Mouse (Mus musculus) midbrain, embryonic 14.5 days (tissue): Measurements from ENCODE around the gene Anks1. TPM values are rescaled to one million over a fixed set of nuclear protein-coding genes. Genes with fewer than 3 reads are reported as not detected.

Experiments
- ATAC-seq: fragments of 200-750 bp; cut with Nextera tagmentation; 2 replicates; pipeline ENCODE4 v1.8.0; 2017; ENCODE audit warnings: moderate number of reproducible peaks, moderate library complexity; ENCODE audit not compliant: low FRiP score, low TSS enrichment
- DNase-seq: peaks from one replicate; pipeline ENCODE4 v3.0.0-alpha.2; 2015
- H3K27ac ChIP-seq: fragments of 300-500 bp; sonication (generic); replicated peaks from 2 replicates; pipeline ENCODE4 v1.5.1; 2014; ENCODE audit warnings: mild to moderate bottlenecking, low read depth, low read length, moderate library complexity
- H3K27me3 ChIP-seq: fragments of 300-500 bp; sonication (generic); 2 replicates; pipeline ENCODE4 v1.6.1; 2014; ENCODE audit warnings: low read length, control low read depth, mixed read lengths; ENCODE audit not compliant: control insufficient read depth, insufficient read depth
- H3K36me3 ChIP-seq: fragments of 300-500 bp; sonication (generic); 2 replicates; pipeline ENCODE4 v1.6.1; 2014; ENCODE audit warnings: low read length, control low read depth; ENCODE audit not compliant: control insufficient read depth, insufficient read depth
- H3K4me1 ChIP-seq: fragments of 300-500 bp; sonication (generic); 2 replicates; pipeline ENCODE4 v1.6.1; 2014; ENCODE audit warnings: mild to moderate bottlenecking, antibody characterized with exemption, low read length, control low read depth; ENCODE audit not compliant: control insufficient read depth, insufficient read depth
- H3K4me2 ChIP-seq: fragments of 300-500 bp; sonication (generic); 2 replicates; pipeline ENCODE4 v1.6.1; 2014; ENCODE audit warnings: mild to moderate bottlenecking, low read length, moderate library complexity
- H3K4me3 ChIP-seq: fragments of 300-500 bp; sonication (generic); replicated peaks from 2 replicates; pipeline ENCODE4 v1.5.1; 2014; ENCODE audit warnings: low read depth, low read length
- H3K9ac ChIP-seq: fragments of 300-500 bp; sonication (generic); replicated peaks from 2 replicates; pipeline ENCODE4 v1.6.1; 2014; ENCODE audit warnings: mild to moderate bottlenecking, low read length, moderate library complexity
- H3K9me3 ChIP-seq: fragments of 300-500 bp; sonication (generic); 2 replicates; pipeline ENCODE4 v1.6.1; 2016; ENCODE audit warnings: low read length, control low read depth, mixed read lengths; ENCODE audit not compliant: control insufficient read depth
- WGBS: fragments of 180-500 bp; shearing (Covaris S2); extraction: QIAGEN DNeasy Blood & Tissue Kit; methylation state at CpG from one replicate; pipeline ENCODE4 v1.1.7; 2014; 5-methylcytosine and 5-hydroxymethylcytosine counted together
- polyA plus RNA-seq: library from polyadenylated mRNA; unstranded; fragments of >200 nt; fragmentation: Nextera tagmentation; extraction: Ambion mirVana; gene quantifications from 2 replicates; pipeline ENCODE4 v1.2.1, GENCODE M21; 2014

Gene Anks1
- polyA plus RNA-seq, 1 experiment from 2014 or later: 69.2 TPM

DNA sequence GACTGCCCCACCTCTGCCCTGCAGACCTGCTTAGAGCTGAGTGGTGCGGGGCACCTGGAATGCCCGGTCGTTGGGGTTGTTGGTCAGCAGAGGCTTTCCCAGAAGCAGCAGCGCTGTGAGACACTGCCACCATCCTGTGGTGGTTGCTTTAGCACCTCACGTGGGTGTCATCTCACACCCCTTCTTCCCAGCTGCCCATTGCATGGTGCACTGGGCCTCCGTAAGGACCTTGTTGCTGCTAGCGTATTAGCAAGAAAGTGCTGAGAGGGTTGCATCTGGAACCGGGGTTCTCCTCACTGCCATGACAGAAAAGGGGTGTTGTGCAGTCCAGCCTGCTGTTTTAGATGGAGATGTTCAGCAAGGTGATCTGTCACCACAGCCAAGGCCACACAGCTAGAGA, 97.1 kb downstream of the Anks1 start:
- Histone ChIP-seq H3K4me2 (no peak overlapping the region), H3K4me1 (peaks cover 10% of the 10 kb centered on the region), H3K4me3 (no peak overlapping the region), H3K27me3 (no peaks in the 10 kb centered on the region), H3K27ac (no peak overlapping the region), H3K9me3 (no peaks in the 10 kb centered on the region), H3K36me3 (peaks cover 21% of the 10 kb centered on the region), H3K9ac (no peak overlapping the region)
- ATAC-seq (no peak), DNase-seq (no peak)
- 93% methylated on average over 8 of the region's 8 CpGs for WGBS

- Histone ChIP-seq H3K27ac (no peak overlapping the region), H3K4me2 (no peak overlapping the region), H3K4me1 (peaks cover 10% of the 10 kb centered on the region), H3K36me3 (peaks cover 22% of the 10 kb centered on the region), H3K4me3 (no peak overlapping the region), H3K27me3 (no peaks in the 10 kb centered on the region), H3K9ac (0 out of 2 replicates have a peak overlapping the region, but pooled peaks have one; percentile 16), H3K9me3 (no peaks in the 10 kb centered on the region)
- WGBS: 58% methylated on average over 5 of the region's 5 CpGs
- ATAC-seq (no peak), DNase-seq (no peak)
Measured at GRCm38 (mm10) chr17:28006611-28007010, 97.5 kb downstream of the Anks1 start.

- 26% methylated on average over 29 of the region's 29 CpGs for WGBS
- peaks cover 10% of the 10 kb centered on the region for H3K4me1 ChIP-seq
Measured at GRCm38 (mm10) chr17:28007179-28007811, 98.2 kb downstream of the Anks1 start.

DNA sequence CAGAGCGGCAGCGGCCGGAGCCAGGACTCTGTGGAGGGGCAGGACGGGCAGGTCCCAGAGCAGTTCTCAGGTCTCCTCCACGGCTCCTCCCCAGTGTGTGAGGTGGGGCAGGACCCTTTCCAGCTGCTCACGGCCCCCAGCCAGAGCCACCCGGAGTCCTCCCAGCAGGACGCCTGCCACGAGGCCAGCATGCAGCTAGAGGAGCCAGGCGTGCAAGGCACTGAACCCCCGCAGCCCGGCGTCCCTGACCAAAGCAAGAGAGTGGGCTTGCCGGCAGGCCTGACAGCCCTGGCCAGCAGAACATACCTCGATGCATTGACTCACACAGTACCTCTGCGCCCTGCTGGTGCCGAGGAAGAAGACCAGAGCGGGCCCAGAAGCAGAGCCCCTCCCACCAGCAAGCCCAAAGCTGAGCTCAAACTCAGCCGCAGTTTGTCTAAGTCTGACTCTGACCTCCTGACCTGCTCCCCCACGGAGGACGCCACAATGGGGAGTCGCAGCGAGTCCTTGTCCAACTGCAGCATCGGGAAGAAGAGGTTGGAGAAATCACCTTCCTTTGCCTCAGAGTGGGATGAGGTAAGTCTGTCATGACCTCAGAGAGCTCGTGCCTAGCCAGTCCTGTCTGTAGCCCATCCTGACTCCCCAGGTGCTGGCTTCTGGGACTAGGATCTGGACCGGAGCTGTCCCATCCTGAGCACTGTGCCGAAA, 98.9 kb downstream of the Anks1 start:
- Histone ChIP-seq H3K4me3 (no peak overlapping the region), H3K4me1 (peaks cover 15% of the 10 kb centered on the region), H3K36me3 (peaks cover 21% of the 10 kb centered on the region), H3K9ac (0 out of 2 replicates have a peak overlapping the region, but pooled peaks have one; percentile 3), H3K9me3 (no peaks in the 10 kb centered on the region), H3K27ac (peak overlapping the region; percentile 34; the same call in 1 of the 2 replicates), H3K4me2 (peak overlapping the region; percentile 23), H3K27me3 (no peaks in the 10 kb centered on the region)
- no peak for DNase-seq
- no peak for ATAC-seq
- 30% methylated on average over 27 of the region's 27 CpGs for WGBS

More at GRCm38 (mm10) chr17:28007179-28007811, 98.2 kb downstream of the Anks1 start:
- peaks cover 24% of the 10 kb centered on the region for H3K36me3 ChIP-seq
- H3K9ac ChIP-seq: 0 out of 2 replicates have a peak overlapping the region, but pooled peaks have one; percentile 16
- ATAC-seq (no peak), DNase-seq (peak; percentile 40)
- peak overlapping the region; percentile 23 for H3K4me2 ChIP-seq
- peak overlapping the region; percentile 34; the same call in 1 of the 2 replicates for H3K27ac ChIP-seq
- H3K4me3 ChIP-seq: no peak overlapping the region
- no peaks in the 10 kb centered on the region for H3K27me3 ChIP-seq
- H3K9me3 ChIP-seq: no peaks in the 10 kb centered on the region

- Histone ChIP-seq H3K27ac (no peak overlapping the region), H3K9me3 (no peaks in the 10 kb centered on the region), H3K4me2 (no peak overlapping the region), H3K27me3 (no peaks in the 10 kb centered on the region), H3K9ac (0 out of 2 replicates have a peak overlapping the region, but pooled peaks have one; percentile 31), H3K4me1 (peaks cover 21% of the 10 kb centered on the region), H3K4me3 (no peak overlapping the region), H3K36me3 (peaks cover 21% of the 10 kb centered on the region)
- no peak for ATAC-seq
- 77% methylated on average over 8 of the region's 8 CpGs for WGBS
- DNase-seq: no peak
Measured at GRCm38 (mm10) chr17:28008565-28008981, 99.5 kb downstream of the Anks1 start.

DNA sequence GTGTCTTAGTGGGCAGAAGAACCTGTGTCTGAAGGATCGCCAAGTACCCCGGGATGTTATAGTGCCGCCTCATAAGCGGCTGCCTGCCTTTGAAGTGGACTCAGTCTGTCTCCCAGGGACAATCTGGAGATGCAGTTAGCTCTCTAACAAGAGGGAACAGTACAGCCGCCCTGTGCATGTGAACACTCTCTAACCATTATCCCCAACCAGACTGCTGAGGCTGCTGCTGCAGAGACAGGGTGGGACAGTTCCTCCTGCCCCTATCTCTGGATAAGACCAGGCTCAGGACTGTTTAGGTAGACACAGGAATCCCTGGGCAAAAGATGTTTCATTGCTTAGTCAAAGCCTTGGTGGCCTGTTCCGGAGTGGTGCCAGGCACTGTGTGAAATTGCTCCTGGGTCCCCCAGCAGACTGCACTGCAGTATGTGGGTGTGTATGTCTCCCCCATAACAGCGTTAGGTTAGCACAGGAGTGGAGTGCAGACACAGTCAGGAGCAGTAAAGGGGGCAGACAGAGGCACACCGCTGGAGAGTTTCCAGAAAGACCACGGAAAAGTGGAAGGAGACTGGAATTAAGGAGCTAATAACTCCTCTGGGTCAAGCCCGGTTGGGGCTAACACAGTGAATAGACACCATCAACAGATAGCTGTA, 100.1 kb downstream of the Anks1 start:
- DNase-seq (no peak), ATAC-seq (no peak)
- Histone ChIP-seq H3K9ac (no peak overlapping the region), H3K36me3 (peaks cover 21% of the 10 kb centered on the region), H3K4me3 (no peak overlapping the region), H3K27me3 (no peaks in the 10 kb centered on the region), H3K27ac (no peak overlapping the region), H3K9me3 (no peaks in the 10 kb centered on the region), H3K4me2 (no peak overlapping the region), H3K4me1 (peaks cover 25% of the 10 kb centered on the region)
- WGBS: 88% methylated on average over 10 of the region's 10 CpGs

DNA sequence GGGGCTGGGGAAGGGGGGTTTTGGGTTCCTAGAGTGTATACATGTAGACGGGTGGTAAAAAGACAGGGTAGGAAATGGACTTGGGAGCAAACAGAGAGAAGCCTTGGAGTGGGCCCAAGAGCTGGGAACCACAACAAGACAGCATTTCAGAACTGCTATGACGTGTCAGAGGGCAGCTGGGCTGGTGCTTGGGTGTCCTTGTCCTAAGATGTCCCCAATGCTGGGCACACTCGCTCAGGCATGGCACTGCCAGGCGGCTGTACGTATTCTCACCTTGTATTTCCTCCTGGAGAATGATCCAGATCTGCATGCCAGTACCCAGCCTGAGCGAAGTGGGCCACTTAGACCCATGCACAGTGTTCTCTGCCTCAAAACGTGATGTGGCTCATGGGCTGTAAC, 100.6 kb downstream of the Anks1 start:
- Histone ChIP-seq H3K27ac (no peak overlapping the region), H3K9ac (no peak overlapping the region), H3K4me3 (no peak overlapping the region), H3K9me3 (no peaks in the 10 kb centered on the region), H3K36me3 (peaks cover 21% of the 10 kb centered on the region), H3K4me2 (no peak overlapping the region), H3K4me1 (peaks cover 26% of the 10 kb centered on the region), H3K27me3 (no peaks in the 10 kb centered on the region)
- DNase-seq: no peak
- 96% methylated on average over 7 of the region's 7 CpGs for WGBS
- ATAC-seq: no peak

GRCm38 (mm10) chr17:28010925-28011324, 101.8 kb downstream of the Anks1 start:
- 98% methylated on average over 2 of the region's 2 CpGs for WGBS

More at GRCm38 (mm10) chr17:28010925-28011324, 101.8 kb downstream of the Anks1 start:
- peaks cover 26% of the 10 kb centered on the region for H3K4me1 ChIP-seq
- no peak for DNase-seq
- peaks cover 19% of the 10 kb centered on the region for H3K36me3 ChIP-seq
- H3K4me3 ChIP-seq: no peak overlapping the region
- ATAC-seq: no peak
- no peaks in the 10 kb centered on the region for H3K27me3 ChIP-seq
- no peak overlapping the region for H3K27ac ChIP-seq
- H3K9me3 ChIP-seq: no peaks in the 10 kb centered on the region
- no peak overlapping the region for H3K4me2 ChIP-seq
- no peak overlapping the region for H3K9ac ChIP-seq
